Mouse (Mus musculus) CH12.LX (cell line): ENCODE data around the gene Fgf14.
"Not testable (repeated sequence)": the region's sequence is repeated elsewhere in the genome, so short reads cannot be mapped to it uniquely, and the experiment has no call there.

Experiments used
- CTCF ChIP-seq, 2 experiments: IDR thresholded peaks in 1 of 2; conservative IDR thresholded peaks in 1 of 2; 2 replicates each; pipeline ENCODE4 v1.5.1; 2011 to 2012; ENCODE audit warnings: low read depth in 2 of 2, low read length in 2 of 2, improper control_type of control experiment in 1 of 2, inconsistent platforms in 1 of 2, mild to moderate bottlenecking in 1 of 2, moderate library complexity in 1 of 2
- EP300 ChIP-seq: IDR thresholded peaks from 2 replicates; pipeline ENCODE4 v1.6.1; 2011; ENCODE audit warnings: low read length, improper control_type of control experiment
- HCFC1 ChIP-seq: IDR thresholded peaks from 2 replicates; pipeline ENCODE4 v1.6.1; 2012; ENCODE audit warnings: low read depth, mild to moderate bottlenecking, inconsistent platforms, low read length, improper control_type of control experiment
- IRF4 ChIP-seq: IDR thresholded peaks from 2 replicates; pipeline ENCODE4 v1.6.1; 2014; ENCODE audit warnings: low read depth, mild to moderate bottlenecking, inconsistent platforms, low read length, improper control_type of control experiment
- MAZ ChIP-seq: IDR thresholded peaks from 2 replicates; pipeline ENCODE4 v1.6.1; 2012; ENCODE audit warnings: low read depth, mild to moderate bottlenecking, inconsistent platforms, low read length, improper control_type of control experiment, moderate library complexity
- MEF2A ChIP-seq: IDR thresholded peaks from 2 replicates; pipeline ENCODE4 v1.6.1; 2014; ENCODE audit warnings: low read depth, mild to moderate bottlenecking, inconsistent platforms, low read length, improper control_type of control experiment, borderline replicate concordance
- POLR2A ChIP-seq: IDR thresholded peaks from 2 replicates; pipeline ENCODE4 v1.6.1; 2011; ENCODE audit warnings: low read depth, mild to moderate bottlenecking, improper control_type of control experiment, low read length
- POLR2AphosphoS2 ChIP-seq: IDR thresholded peaks from 2 replicates; pipeline ENCODE4 v1.6.1; 2011; ENCODE audit warnings: low read depth, low read length, improper control_type of control experiment
- TCF12 ChIP-seq: IDR thresholded peaks from 2 replicates; pipeline ENCODE4 v1.6.1; 2014; ENCODE audit warnings: low read depth, mild to moderate bottlenecking, inconsistent platforms, low read length, improper control_type of control experiment
- USF1 ChIP-seq: IDR thresholded peaks from 2 replicates; pipeline ENCODE4 v1.6.1; 2014; ENCODE audit warnings: low read depth, mild to moderate bottlenecking, inconsistent platforms, low read length, improper control_type of control experiment
- ZC3H11A ChIP-seq: IDR thresholded peaks from 2 replicates; pipeline ENCODE4 v1.6.1; 2012; ENCODE audit warnings: low read depth, mild to moderate bottlenecking, inconsistent platforms, low read length, improper control_type of control experiment
- ZMIZ1 ChIP-seq: IDR thresholded peaks from 2 replicates; pipeline ENCODE4 v1.6.1; 2012; ENCODE audit warnings: low read depth, mild to moderate bottlenecking, inconsistent platforms, low read length, improper control_type of control experiment
- ZNF384 ChIP-seq: IDR thresholded peaks from 2 replicates; pipeline ENCODE4 v1.6.1; 2012; ENCODE audit warnings: low read depth, low read length, improper control_type of control experiment, inconsistent platforms

GRCm38 (mm10) chr14:124033302-124033701 is 643.6 kb downstream of the Fgf14 start:
- TF ChIP-seq CTCF (conservative IDR thresholded peaks at IDR 0.05 in 1 of 2, IDR thresholded peaks at IDR 0.05 in 1 of 2; ENCODE audit: low read depth in 2 of 2, low read length in 2 of 2); MAZ; ZC3H11A; EP300; POLR2AphosphoS2; POLR2A; MEF2A; USF1; HCFC1; IRF4; ZNF384; ZMIZ1; TCF12: not testable (repeated sequence)
